Mouse (Mus musculus): ENCODE results near the gene Klkb1. TPM values are rescaled to one million over a fixed set of nuclear protein-coding genes. Genes with fewer than 3 reads are reported as not detected.

The Klkb1 gene
- 0.16 TPM for polyA plus RNA-seq (2017; shearing (Covaris generic))

GRCm38 (mm10) chr8:45294687-45295086 is at the start of gene Klkb1:
TSS of gene Klkb1 (minus strand) at chr8:45294859.

DNA sequence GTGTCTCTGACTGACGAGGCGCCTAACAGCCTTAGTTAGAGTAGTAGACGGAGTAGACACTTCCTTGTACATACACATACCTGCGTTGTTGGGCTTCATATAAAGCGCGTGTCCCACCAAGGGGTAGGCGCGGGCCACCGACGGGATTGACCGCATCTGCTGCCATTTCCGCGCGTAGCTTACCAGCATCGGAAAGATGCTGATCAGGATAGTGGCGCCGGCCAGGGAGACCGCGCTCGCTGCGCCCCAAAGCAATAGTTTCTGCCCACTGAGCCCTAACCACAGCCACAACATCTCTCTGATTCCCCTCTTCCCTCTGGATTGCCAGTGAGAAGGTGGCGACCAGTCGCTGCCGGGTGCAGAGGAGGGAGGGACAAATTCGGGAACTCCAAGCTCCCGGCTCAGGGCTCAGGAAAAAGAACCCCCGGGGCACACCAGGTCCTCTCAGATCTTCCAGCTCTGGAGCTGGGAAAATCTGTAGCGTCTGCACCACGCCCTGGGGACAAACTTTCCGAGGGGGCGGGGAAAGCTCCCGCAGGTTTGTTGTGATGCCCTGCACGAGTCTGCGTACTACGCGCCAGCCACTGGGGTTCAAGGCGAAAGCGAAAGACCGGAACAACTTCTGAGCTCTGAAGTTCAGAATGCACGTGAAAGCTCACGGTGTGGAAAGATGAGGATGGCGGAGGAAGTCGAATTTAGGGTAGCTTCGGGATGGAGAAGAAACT is 38.2 kb upstream of the Klkb1 start, which contains the start of gene Cyp4v3:
Cyp4v3 (minus strand) TSS at position 532 of the 725 bp plus-strand sequence.

DNA sequence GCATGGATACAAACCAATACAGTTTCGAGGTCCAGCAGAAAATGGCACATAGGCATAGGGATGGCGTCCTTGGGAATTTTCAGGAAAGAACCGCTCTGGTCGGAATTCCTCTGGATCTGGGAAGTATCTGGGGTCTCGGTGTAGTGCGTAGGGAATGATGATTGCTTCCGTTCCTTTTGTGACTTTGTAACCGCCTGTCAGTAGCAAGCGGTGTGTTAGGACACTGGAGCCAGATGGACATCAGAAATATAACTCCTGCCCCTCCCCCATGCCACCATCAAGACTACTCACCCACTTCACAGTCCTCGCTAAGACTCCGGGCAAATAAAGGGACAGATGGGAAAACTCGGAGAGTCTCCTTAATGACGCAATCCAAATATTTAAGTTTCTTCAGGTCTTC is 13.7 kb upstream of the Klkb1 start, which contains the start of gene Gm45753:
Gm45753 (minus strand) TSS at position 101 of the 400 bp plus-strand sequence.

GRCm38 (mm10) chr8:45261920-45262319 is 32.7 kb downstream of the Klkb1 start, which contains the start of gene F11:
TSS of gene F11 (minus strand) at chr8:45262031.

Other genes with a start within 250 kb of the Klkb1 start
- not detected for gene Mtnr1a, start 225.7 kb downstream of the Klkb1 start, polyA plus RNA-seq (2017; shearing (Covaris generic))
- gene F11, start 32.8 kb downstream of the Klkb1 start, polyA plus RNA-seq (2017; shearing (Covaris generic)): not detected
- not detected for gene Gm45753, start 13.6 kb upstream of the Klkb1 start, polyA plus RNA-seq (2017; shearing (Covaris generic))
- 11.7 TPM for gene Cyp4v3, start 38.4 kb upstream of the Klkb1 start, polyA plus RNA-seq (2017; shearing (Covaris generic))
- gene Fam149a, start 87.4 kb upstream of the Klkb1 start, polyA plus RNA-seq (2017; shearing (Covaris generic)): 0.06 TPM
- gene Tlr3, start 116.2 kb upstream of the Klkb1 start, polyA plus RNA-seq (2017; shearing (Covaris generic)): 0.19 TPM
- gene Sorbs2, start 212.9 kb upstream of the Klkb1 start, polyA plus RNA-seq (2017; shearing (Covaris generic)): 0.26 TPM